Mouse (Mus musculus) megakaryocyte, embryonic 14.5 days (primary cell): ENCODE results near the gene Gm42742.

Experiments
- FLI1 ChIP-seq: IDR thresholded peaks from 2 replicates; pipeline ENCODE4 v1.6.1; 2012; ENCODE audit warnings: low read length, inconsistent platforms, mixed read lengths
- GATA1 ChIP-seq: IDR thresholded peaks from 3 replicates; pipeline ENCODE4 v1.6.1; 2012; ENCODE audit warnings: mixed read lengths, low read length, inconsistent platforms, borderline replicate concordance

GRCm38 (mm10) chr7:127014320-127014719, 6.6 kb downstream of the Gm42742 start, which contains the start of gene Mvp:
- TF ChIP-seq GATA1 (no peak), FLI1 (no peak)
